Mouse (Mus musculus): Measurements from ENCODE around the gene Ccdc73. TPM values are rescaled to one million over a fixed set of nuclear protein-coding genes. Genes with fewer than 3 reads are reported as not detected.

The Ccdc73 gene
- total RNA-seq, 2 experiments from 2014 or later = 3.9 to 4.2 TPM

Other genes starting within 250 kb of the Ccdc73 start
- gene Tcp11l1, start 155.6 kb upstream of the Ccdc73 start, total RNA-seq (2021) = 1 to 10 TPM; 6.0 to 7.3 TPM
- gene Pin1rt1, start 151.4 kb upstream of the Ccdc73 start, total RNA-seq (2021) = not detected
- gene Depdc7, start 124.9 kb upstream of the Ccdc73 start, total RNA-seq (2021) = under 1 TPM; 0.89 to 0.99 TPM
- gene Qser1, start 51.0 kb upstream of the Ccdc73 start, total RNA-seq (2021) = 10 to 100 TPM; 26.7 to 27.7 TPM
- gene Prrg4, start 17.9 kb upstream of the Ccdc73 start, total RNA-seq (2021) = 1 to 10 TPM in 1 of 2 experiments, under 1 TPM in 1; 0.78 to 1.4 TPM
- gene Eif3m, start 149.3 kb downstream of the Ccdc73 start, total RNA-seq (2021) = 100 to 1,000 TPM; 123 to 142 TPM
- not detected for gene Gm11060, start 224.2 kb downstream of the Ccdc73 start, total RNA-seq (2021)

Measured in heart, postnatal 25 days (tissue).